Mouse (Mus musculus) olfactory bulb, adult 2 months (tissue): Measurements from ENCODE around the gene Sf3b4.

Experiments
- CTCF ChIP-seq: fragments of 200-500 bp; IDR thresholded peaks from 2 replicates; pipeline ENCODE4 v1.5.1; 2012; ENCODE audit warnings: low read depth, mild to moderate bottlenecking, low read length, moderate library complexity; ENCODE audit not compliant: insufficient read depth
- POLR2A ChIP-seq: fragments of 200-500 bp; IDR thresholded peaks from 2 replicates; pipeline ENCODE4 v1.6.1; 2012; ENCODE audit warnings: mild to moderate bottlenecking, low read depth, low read length, moderate library complexity; ENCODE audit not compliant: insufficient read depth

GRCm38 (mm10) chr3:96170976-96171545, 1.1 kb upstream of the Sf3b4 start:
- TF ChIP-seq POLR2A (no peak), CTCF (no peak)
